Mouse (Mus musculus) left cerebral cortex, postnatal 36 days (tissue): ENCODE results near the gene Sf1. TPM values are rescaled to one million over a fixed set of nuclear protein-coding genes. Genes with fewer than 3 reads are reported as not detected.

Source experiments
- DNase-seq, 2 experiments: peaks; one replicate each; pipeline ENCODE4 v3.0.0; 2021 to 2022; ENCODE audit warnings: low spot score in 2 of 2, mixed read lengths in 1 of 2
- intact Hi-C: fragments of 180-260 bp; cut with DNase I; formaldehyde crosslinking; loops from one replicate; pipeline ENCODE4 v1.15.1; 2025
- total RNA-seq, 2 experiments: library from RNA; stranded (reverse); gene quantifications; 2 replicates each; pipeline ENCODE4 v1.2.3; 2021

The Sf1 gene
- total RNA-seq, 2 experiments from 2014 or later = 158 to 227 TPM

DNA sequence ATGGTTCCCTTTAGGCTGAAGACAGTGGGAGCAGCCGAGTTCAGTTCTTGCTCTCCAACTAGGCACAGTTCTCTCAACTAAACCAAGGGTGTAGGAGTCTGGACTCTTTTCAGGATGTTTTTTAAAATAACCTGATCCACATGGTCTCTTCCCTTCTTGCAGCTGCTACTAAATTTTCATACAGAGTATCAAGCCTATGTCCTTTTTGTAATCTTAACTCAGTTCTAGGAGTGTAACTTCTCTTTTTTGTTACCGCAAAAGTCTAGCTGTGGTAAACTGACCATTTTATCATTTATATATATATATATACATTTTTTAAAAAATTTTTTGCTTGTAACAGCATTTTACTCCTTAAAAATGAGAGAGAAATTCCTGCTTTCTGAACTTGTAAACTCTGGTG is 6.7 kb downstream of the Sf1 start:
- DNase-seq = no peak
- intact Hi-C loops = no loop called here

DNA sequence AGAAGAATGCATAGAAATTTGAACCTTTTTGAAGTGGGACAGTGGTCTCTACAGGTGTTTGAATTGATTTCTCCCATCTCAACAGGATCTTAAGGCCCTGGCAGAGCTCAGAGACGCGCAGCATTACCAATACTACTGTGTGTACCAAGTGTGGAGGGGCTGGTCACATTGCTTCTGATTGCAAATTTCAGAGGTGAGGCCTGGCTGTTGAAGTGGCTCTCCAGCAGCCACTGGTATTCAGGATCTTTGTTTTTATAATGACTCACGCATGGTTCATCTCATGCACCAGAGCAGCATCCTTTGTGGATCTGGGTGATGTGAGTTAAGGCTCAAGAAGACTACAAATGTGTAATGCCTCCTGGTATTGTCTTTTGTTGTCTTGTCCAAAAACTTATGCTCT is 8.9 kb downstream of the Sf1 start:
- intact Hi-C loops = no loop called here
- no peak for DNase-seq

DNA sequence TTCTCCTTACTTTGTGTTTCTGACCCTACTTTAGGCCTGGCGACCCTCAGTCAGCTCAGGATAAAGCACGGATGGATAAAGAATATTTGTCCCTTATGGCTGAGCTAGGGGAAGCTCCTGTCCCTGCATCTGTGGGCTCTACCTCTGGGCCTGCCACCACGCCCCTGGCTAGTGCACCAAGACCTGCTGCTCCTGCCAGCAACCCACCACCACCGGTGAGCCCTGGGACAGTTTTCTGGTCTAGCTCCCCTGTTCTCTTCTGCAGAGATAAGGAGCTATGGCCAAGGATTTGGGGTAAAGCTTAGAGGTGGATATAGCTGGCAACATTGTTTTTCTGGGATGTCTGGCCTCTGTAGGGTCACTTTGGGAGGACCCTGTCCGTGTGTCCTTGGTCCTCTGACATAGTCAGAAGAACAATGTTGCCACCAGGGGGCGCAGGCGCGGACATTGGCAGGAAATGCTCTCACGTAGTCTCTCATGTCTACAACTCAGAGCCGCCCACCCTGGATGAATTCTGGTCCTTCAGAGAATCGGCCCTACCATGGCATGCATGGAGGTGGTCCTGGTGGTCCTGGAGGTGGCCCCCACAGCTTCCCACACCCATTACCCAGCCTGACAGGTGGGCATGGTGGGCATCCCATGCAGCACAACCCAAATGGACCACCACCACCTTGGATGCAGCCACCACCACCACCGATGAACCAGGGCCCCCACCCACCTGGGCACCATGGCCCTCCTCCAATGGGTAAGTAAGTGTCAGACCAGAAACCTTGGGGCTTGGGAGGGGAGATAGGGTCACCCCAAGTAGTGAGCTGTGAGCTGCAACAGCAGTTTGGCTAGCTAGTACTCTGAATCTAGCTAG is 10.3 kb downstream of the Sf1 start:
- intact Hi-C loops = no loop called here
- DNase-seq = peak; percentile 55 to 65

DNA sequence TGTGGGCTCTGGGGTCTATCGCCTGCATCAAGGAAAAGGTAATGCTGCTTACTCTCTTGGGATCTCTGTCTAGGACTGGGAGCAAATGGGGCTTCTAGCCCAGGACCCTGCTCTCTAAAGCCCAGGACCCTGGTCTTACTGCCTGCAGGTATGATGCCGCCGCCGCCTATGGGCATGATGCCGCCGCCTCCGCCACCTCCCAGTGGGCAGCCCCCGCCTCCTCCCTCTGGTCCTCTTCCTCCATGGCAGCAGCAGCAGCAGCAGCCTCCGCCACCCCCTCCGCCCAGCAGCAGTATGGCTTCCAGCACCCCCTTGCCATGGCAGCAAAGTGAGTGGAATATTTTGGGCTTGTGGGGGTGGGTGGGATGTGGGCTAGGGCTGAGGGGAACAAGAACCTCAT is 11.1 kb downstream of the Sf1 start:
- DNase-seq = no peak
- intact Hi-C loops = no loop called here

DNA sequence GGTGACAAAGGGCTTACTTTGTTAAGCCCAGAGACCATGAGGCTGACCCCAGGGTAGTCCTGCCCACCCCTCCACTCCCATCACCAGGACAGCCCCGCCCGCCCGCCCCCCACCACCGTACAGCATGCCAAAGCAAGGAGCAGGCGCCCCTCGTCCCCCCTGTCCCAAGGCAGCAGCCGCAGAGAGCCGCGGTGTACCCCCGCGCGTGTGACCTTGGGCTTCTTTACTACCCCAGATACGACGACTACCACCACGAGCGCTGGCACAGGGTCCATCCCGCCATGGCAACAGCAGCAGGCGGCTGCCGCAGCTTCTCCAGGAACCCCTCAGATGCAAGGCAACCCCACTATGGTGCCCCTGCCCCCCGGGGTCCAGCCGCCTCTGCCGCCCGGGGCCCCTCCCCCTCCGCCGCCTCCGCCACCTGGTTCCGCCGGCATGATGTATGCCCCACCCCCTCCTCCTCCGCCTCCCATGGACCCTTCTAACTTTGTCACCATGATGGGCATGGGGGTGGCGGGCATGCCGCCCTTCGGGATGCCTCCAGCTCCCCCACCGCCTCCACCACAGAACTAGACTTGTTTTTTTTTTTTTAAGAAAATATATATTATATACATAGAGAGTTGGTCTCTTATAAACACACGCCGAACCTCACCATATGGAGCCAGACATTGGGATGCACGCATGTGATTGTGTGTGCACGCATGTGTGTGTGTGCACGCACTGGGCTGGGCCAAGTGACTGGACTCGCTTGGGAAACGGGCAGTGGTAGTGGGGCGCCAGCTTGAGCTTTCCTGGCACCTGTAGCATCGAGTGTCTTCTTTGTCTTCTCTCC is 12.1 kb downstream of the Sf1 start:
- intact Hi-C loops = no loop called here
- DNase-seq = peak in 1 of 2 experiments; percentile 3

DNA sequence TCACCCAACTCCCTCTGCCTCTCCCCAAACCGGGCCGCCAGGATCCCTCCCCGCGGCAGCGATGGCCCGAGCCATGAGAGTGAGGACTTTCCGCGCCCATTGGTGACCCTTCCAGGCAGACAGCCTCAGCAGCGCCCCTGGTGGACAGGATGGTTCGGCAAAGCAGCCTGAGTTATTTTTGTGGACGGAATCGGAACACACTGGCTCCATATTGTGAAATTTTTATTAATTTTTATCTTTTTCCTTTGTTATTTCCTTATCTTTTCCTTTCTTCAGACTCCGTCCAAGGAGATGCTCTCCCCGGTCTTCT is 12.7 kb downstream of the Sf1 start:
- peak in 1 of 2 experiments; percentile 19 for DNase-seq
- intact Hi-C loops = no loop called here

DNA sequence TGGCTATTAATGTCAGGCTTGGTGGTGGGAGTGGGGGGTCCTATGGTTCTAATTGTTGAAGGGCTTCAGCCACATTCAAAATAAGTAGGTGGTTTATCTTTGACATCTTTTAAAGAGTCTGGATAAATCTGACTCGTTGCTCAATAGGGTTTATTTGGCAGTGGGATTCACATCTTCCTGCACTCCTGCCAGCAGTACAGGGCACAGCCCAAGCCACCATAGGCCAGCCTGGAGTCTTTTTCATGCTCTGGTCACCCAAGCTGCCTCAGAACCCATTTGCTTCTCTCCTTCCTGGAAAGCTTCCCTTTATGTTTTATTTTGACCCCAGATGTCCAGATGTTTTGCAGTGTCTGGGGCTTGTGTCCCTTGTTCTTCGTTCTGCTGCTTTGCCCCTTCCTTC is 13.2 kb downstream of the Sf1 start:
- intact Hi-C loops = no loop called here
- no peak for DNase-seq

DNA sequence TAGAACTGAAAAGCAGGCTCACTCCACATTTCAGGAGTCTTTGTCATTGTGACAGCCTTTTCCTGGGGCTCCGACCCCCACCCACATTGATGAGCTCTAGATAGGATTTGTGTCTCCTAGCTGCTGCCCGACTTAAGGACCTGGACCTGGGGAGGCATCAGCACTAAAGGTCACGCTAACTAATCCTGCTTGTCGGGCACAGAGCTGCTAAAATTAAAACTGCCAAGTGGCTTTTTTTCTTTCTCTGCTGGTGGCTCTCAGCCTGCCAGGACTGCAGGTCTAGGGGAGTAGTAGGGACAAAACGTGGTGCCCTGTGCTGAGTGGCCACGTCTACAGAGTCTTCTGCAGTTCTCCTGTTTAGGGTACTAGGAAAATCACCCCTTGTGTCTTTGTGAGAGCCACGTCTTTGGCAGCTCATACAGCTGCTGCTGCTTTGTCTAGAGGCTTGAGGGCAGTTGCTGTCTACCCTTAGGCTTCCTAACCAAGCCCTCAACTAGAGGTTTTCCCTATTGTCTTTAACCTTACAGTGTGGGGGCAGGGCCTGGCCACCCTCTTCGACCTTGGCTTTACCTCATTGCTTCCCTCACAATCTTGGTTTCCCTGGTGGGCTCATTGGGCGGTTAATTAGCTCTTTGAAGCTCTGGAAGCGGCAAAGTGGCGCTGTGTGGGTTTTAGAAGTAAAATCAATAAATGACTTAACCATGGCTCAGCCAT is 14.0 kb downstream of the Sf1 start:
- DNase-seq = no peak
- intact Hi-C loops = no loop called here

DNA sequence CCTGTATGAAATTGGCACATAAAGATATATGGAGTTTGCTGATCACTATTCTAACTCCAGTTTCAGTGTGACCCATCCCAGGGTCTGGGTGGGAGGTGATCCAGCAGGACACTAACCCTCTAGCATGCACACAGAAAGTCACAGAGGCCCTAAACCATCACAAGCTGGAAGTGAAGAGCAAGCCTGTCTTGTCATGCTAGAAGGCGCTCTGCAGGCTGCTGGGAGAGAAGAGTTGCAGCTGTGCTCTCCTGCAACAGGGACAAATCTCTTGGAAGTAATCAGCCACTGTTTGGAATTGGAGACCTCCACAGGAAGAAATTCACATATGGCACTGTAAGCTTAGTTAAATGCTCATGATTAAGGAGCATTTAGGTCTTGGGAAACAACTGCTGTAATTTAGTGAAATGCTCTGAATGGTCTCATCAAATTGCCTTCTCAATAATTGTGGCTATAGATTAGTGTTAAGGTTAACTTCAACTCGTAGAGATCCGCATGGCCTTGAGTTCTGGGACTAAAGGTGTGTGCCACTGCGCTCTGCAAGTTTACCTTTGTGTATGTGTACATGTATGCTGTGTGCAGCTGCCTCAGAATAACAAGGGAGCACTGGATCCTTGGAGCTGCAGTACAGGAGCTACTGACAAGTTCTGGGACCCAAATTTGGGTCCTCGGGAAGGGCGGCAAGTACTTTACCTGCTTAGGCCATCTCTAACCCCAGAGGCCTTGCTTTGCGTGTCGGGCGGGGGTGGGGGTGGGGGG is 17.1 kb downstream of the Sf1 start:
- intact Hi-C loops = no loop called here
- no peak for DNase-seq

DNA sequence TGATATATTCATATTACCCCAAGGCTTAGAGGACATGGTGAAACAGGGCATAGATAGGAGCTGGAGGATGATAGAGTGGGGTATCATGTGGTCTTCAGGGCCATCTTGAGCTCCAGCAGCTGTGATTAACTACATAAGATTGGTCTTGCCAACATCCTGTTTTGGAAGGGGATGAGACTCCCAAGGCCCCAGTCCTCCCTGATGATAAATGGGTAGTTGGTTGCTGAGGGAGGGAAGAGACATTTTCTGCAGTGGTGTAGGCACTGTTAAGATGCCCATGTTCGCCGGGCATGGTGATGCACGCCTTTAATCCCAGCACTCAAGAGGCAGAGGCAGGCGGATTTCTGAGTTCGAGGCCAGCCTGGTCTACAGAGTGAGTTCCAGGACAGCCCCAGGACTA is 17.7 kb downstream of the Sf1 start:
- DNase-seq = no peak
- intact Hi-C loops = no loop called here

DNA sequence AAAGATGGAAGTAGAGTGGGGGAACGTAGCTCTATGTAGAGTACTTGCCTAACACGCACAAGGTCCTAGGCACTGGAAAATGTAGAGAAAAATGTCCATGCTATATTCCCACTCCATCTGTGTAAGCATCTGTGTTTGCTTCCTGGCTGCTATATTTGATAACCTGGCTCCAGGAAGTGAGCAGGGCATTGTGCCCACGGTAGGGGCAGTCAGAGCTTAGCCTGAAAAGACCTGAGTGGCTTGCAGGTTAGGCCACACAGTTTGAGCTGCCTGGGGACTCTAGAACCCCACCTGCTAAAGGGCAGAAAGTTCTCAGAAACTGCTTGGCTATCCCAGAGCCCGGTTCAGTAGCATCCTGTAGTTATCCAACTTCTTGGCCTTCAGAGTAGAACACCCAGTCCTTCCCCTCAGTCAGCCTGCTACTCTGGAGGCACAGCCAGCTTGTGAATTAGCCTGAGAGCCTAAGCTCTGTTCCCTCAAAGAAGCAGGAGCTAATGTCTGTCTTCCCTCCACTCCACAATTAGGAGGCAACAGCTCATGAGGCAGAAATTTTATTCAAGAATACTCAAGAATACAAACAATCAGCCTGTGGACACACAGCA is 18.9 kb downstream of the Sf1 start:
- no peak for DNase-seq
- intact Hi-C loops = no loop called here

DNA sequence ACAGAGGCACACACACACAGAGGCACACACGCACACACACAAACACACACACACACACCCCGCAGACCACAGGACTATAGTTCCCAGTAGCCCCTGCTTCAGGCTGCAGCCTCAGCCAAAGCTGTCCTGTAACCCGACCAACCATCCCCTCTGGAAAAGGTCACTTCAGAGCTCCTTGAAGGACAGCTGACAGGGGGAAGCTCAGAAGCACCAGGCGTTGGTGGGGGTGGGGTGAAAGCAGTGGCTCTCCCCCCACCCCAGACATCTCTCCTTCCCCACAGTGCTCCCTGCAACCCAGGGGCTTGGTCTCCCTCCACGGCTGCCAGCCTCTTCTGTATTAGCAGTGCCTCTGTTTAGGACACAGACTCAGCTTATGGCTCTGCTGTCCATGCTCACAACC is 20.0 kb downstream of the Sf1 start:
- intact Hi-C loops = no loop called here
- DNase-seq = no peak

DNA sequence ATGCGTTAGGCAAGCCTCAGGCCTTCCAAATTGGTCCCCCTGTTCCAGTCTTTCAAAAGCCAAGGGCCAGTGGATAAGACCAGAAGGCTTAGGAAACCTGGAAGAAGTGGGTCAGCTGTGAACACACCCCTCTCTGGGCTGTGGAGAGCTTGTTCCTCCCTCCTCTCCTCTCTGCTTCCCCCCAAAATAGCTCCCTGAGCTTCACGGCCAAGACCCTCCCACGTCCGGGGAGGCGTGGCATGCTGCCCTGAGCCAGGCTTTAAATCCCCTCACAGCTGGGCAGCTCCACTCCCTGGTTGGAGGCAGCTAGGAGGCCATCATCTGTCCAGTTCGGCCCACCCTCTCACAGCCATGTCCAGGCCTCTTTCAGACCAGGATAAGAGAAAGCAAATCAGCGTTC is 20.6 kb downstream of the Sf1 start, which contains the start of gene Pygm:
TSS of gene Pygm (plus strand) at position 272 of the 400 bp plus-strand sequence.
- intact Hi-C loops = no loop called here
- peak; percentile 62 to 69 for DNase-seq

DNA sequence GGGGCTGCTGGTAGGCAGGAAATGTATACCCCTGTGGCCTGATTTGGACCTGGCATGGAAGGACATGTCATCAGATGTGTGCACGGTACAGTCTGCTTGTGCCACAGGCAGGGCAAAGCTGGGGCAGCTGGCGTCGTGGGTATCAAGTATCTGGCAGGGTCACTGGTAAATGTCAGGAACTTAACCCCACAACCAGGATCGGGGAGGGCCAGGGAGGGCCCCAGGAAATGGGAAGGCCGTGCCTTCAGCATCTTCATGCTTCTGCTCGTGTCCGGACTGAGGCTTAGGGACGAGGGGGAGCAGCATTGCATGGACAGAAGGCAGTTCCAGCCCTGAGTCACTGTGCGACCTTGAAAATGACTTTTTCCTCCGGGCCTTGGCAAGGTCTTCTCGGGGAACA is 21.5 kb downstream of the Sf1 start:
- no peak for DNase-seq
- intact Hi-C loops = no loop called here

DNA sequence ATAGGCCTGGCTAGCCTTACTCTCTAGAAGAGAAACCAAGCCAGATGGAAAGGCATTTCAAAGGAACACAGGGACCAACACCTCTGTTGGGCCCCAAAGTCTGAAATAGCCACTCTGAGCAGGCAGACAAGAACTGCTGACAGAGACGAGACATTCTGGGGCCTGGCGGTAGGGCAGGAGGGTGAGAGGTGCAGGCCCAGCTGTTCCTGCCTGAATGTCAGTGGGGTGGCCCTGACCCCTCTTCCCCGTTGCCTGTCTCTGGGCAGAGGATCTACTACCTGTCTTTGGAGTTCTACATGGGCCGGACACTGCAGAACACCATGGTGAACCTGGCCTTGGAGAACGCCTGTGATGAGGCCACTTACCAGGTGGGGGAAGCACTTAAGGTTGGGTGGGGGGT is 21.9 kb downstream of the Sf1 start:
- DNase-seq = no peak
- intact Hi-C loops = no loop called here

DNA sequence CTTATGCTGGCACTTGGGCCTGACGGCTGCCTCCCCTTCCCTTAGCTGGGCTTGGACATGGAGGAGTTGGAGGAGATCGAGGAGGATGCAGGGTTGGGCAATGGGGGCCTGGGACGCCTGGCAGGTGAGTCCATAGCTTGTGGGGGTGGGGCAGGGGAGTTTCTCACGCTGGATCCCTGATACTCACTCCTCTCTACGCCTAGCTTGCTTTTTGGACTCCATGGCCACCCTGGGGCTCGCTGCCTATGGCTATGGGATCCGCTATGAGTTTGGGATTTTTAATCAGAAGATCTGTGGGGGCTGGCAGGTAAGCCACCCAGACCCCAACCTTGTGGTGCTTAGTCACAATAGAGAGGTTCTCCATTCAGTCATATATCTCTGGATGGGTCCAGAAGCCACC is 22.3 kb downstream of the Sf1 start:
- intact Hi-C loops = no loop called here
- DNase-seq = no peak

DNA sequence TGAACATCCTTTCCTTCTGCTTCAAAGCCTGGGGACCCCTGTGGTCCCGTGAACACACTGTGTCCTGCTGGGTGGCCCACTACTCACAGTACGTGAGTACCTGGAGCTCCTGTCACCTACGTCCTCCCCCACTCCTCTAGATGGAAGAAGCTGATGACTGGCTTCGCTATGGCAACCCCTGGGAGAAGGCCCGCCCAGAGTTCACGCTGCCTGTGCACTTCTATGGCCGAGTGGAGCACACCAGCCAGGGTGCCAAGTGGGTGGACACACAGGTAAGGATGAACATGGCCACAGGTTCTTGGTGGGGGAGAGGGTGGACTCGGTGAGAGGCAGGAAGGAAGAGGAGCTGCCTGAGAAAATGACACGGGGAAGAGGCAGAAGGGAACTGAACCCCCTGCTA is 22.7 kb downstream of the Sf1 start:
- intact Hi-C loops = no loop called here
- no peak for DNase-seq

DNA sequence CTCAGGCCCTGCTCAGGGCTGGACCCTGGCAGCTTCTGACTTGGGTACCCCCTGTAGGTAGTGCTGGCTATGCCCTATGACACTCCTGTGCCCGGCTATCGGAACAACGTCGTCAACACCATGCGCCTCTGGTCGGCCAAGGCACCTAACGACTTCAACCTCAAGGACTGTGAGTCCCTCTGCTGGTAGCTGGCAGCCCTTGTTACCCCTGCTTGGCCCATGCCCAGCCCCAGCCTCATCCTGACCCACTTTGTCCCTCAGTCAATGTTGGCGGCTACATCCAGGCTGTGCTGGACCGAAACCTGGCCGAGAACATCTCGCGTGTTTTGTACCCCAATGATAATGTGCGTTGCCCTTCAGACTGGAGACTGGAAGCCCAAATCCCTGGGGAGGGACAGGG is 24.5 kb downstream of the Sf1 start:
- intact Hi-C loops = no loop called here

DNA sequence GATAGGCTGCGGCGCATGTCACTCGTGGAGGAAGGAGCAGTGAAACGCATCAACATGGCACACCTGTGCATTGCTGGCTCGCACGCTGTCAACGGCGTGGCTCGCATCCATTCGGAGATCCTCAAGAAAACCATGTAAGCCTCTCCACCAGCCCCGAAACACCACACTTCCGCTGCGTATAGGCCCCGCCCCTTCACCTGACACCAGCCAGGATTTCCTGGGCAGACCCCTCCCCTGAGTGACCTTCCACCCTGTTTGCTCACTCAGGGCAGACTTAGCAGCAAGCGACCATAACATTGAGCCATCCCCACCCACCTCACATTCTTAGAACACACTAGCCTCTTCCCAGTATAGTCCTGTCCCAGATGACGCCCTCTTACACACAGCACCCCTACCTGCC is 26.3 kb downstream of the Sf1 start:
- intact Hi-C loops = no loop called here
- no peak for DNase-seq

More for the DNA sequence above, 24.5 kb downstream of the Sf1 start:
- peak in 1 of 2 experiments; percentile 20 for DNase-seq
